In the genomic region with DNA sequence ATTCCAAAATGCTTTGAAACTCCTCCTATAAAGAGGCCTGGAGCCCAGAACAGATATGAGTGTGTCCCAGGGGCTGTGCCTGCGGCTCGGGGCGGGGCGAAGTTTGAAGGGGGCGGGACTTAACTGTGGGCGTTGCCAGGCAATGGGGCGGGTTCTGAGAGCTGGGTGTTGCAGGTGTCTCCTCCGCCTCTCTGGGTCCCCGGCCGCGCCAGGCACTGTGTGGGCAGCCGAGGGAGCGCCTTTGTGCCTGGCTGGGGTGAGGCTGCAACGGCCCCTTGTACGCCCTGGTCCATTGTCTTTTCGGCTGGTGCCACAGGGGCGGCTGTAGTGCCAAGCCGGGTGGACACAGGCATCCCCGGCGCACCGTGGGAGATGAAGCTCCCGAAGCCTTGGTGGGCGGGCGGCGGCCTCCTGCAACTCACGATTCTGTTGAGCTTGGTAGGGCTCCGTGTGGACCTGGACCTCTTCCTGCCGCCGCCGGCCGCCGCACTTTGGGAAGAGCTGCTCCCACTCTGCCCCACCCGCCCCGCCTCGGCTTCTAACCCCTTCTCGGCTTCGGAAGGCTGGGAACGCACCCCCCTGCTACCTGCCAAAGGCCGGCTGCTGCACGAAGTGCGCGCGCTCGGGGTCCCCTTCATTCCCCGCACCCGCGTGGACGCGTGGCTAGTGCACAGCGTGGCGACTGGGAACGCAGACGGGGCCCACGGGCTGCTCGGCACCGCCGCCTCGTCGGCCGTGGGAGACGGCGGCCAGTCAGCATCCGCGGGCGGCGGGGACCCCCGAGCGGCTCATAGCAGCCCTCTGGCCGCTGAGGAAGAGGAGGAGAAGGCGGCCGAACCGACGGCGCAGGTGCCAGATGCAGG, we compare ENCODE assay signal across 8 mouse cellular contexts. TPM values are rescaled to one million over a fixed set of nuclear protein-coding genes. Genes with fewer than 3 reads are reported as not detected.
DNase-seq lines count a peak whose midpoint lies in the region; ATAC-seq lines count a peak whose summit lies in the region.

TSS of gene Nfe2l3 (plus strand) at position 136 of the 863 bp plus-strand sequence.

- ATAC-seq in erythroblast, adult 5-6 weeks (replicated peaks; ENCODE audit: low FRiP score, poor library complexity, severe bottlenecking) = peak; percentile 80
- ATAC-seq in hindbrain, embryonic 12.5 days (ENCODE audit: low FRiP score) = peak; percentile 81

- H3K27ac ChIP-seq in hindbrain, embryonic 12.5 days = no peak within 1 kb of the TSS

- no peaks in the 10 kb centered on the region for H3K9me3 ChIP-seq in hindbrain, embryonic 12.5 days (replicated peaks)
- H3K9me3 ChIP-seq in megakaryocyte, embryonic 14.5 days = no peaks in the 10 kb centered on the region

- peaks cover 6% of the 10 kb centered on the region for H3K4me1 ChIP-seq in hindbrain, embryonic 12.5 days
- H3K4me1 ChIP-seq in megakaryocyte, embryonic 14.5 days = peaks cover 34% of the 10 kb centered on the region

- peak within 1 kb of the TSS; percentile 70 for H3K9ac ChIP-seq in hindbrain, embryonic 12.5 days

- H3K36me3 ChIP-seq in hindbrain, embryonic 12.5 days = no peaks in the 10 kb centered on the region
- H3K36me3 ChIP-seq in megakaryocyte, embryonic 14.5 days (replicated peaks; ENCODE audit: low read length) = no peaks in the 10 kb centered on the region

- WGBS in hindbrain, embryonic 12.5 days = 1% methylated on average over 70 of the region's 74 CpGs

- peaks cover 35% of the 10 kb centered on the region for H3K27me3 ChIP-seq in hindbrain, embryonic 12.5 days
- H3K27me3 ChIP-seq in megakaryocyte, embryonic 14.5 days (replicated peaks) = peaks cover 87% of the 10 kb centered on the region

- H3K4me3 ChIP-seq in hindbrain, embryonic 12.5 days = peak within 1 kb of the TSS; percentile 50
- peak within 1 kb of the TSS; percentile 90 for H3K4me3 ChIP-seq in megakaryocyte, embryonic 14.5 days (replicated peaks)

- H3K4me2 ChIP-seq in hindbrain, embryonic 12.5 days (replicated peaks) = peak within 1 kb of the TSS; percentile 88

- peak; percentile 41 to 76 for DNase-seq in CD8-positive naive resting alpha-beta T cell, adult 2 months (ENCODE audit: low read depth in 2 of 2, low spot score in 2 of 2)
- peak; percentile 85 for DNase-seq in adrenal gland, postnatal 10 days
- DNase-seq in left cerebral cortex, adult 18-20 months (ENCODE audit: low spot score in 2 of 2) = peak; percentile 32 to 36
- DNase-seq in right cerebral cortex, postnatal 4 days = peak; percentile 49
- DNase-seq in urinary bladder, postnatal 4 days (ENCODE audit: low spot score in 2 of 2) = peak; percentile 66 to 80

RNA-seq across cellular contexts. Expression of gene Nfe2l3, which starts in this region (rescaled TPM):
- 1 to 10 TPM in 1 of 2 experiments, under 1 TPM in 1; 0.75 to 1.1 TPM for total RNA-seq in adrenal gland, postnatal 10 days (2021)
- 0.42 TPM in 1 of 2 replicates, not detected in the other for total RNA-seq in erythroblast, adult 5-6 weeks (2015; ENCODE audit: low replicate concordance)
- not detected in 2 replicates for total RNA-seq in erythroblast, adult 5-6 weeks (2017; ENCODE audit: low replicate concordance)
- 3.8 and 4.5 TPM in 2 replicates for polyA plus RNA-seq in hindbrain, embryonic 12.5 days (2016; fragmentation: Nextera tagmentation; extraction: Ambion mirVana)
- 1 to 10 TPM; 1.8 to 1.9 TPM for total RNA-seq in left cerebral cortex, adult 18-20 months (2021)
- not detected in 2 replicates for polyA plus RNA-seq in megakaryocyte, embryonic 14.5 days (2012; ENCODE audit: insufficient read depth, low replicate concordance)

Comparison
In these comparisons a context has a peak if more than half of its experiments do, and no peak if none do; other contexts are left out.
1. Peak in ATAC-seq in erythroblast, adult 5-6 weeks; RNA of the gene not detected or under 1 TPM.
2. DNase-seq: peak in every context shown above with its lines; median percentile 85 in adrenal gland, postnatal 10 days; 73 in urinary bladder, postnatal 4 days; 58 in CD8-positive naive resting alpha-beta T cell, adult 2 months; 49 in right cerebral cortex, postnatal 4 days; 34 in left cerebral cortex, adult 18-20 months.